Mouse (Mus musculus) hindlimb bud, embryonic 11.5 days (tissue): ENCODE data around the gene Smyd3.

Source experiments
- DNase-seq: peaks from one replicate; pipeline ENCODE4 v3.0.0-alpha.2; 2012; ENCODE audit warnings: low read depth, low spot score; ENCODE audit errors: extremely low spot score

The Smyd3 gene

GRCm38 (mm10) chr1:179517713-179518465, at the start of gene Smyd3:
TSS of gene Smyd3 (minus strand) at chr1:179518041.
- DNase-seq: peak; percentile 61

GRCm38 (mm10) chr1:179567558-179567957, 49.7 kb upstream of the Smyd3 start:
- DNase-seq: no peak

GRCm38 (mm10) chr1:179563926-179564325, 46.1 kb upstream of the Smyd3 start:
- no peak for DNase-seq

- no peak for DNase-seq
These were observed 45.4 kb upstream of the Smyd3 start for GRCm38 (mm10) chr1:179563211-179563610.

- DNase-seq: no peak
These were observed 43.1 kb upstream of the Smyd3 start for GRCm38 (mm10) chr1:179560845-179561430.

DNA sequence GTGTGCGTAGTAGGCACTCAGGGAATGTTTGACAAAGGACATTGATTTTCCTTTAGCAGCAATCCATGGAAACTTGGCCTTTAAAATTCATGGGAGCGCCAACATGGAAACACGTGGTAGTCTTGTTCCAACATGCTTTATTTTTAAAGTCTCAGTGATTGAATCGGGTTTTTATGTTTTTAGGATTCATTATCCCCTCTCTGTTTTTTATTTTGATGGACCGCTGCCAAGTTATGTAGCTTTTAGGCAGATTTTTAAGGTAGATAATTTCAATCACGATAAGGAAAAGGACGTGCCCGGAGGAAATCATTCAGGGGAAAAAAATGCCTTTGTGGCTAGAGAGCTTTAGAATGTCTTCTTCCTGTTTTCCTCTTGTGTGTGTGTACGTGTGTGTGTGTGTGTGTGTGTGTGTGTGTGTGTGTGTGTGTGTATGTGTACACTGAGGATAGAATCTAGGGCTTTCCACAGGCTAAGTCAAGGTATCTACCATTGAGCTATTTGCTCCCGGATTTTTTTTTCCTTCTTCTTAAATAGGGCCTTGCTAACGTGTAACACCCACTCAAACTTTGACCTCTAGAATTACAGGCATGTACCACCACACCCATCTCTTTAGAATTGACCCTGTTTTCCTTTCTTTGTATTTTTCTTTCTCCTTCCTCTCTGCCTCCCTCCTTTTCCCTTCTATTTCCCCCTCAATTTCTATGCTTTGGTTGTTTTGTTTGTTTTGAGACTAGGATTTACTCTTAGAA, 41.8 kb upstream of the Smyd3 start:
- DNase-seq: no peak

- DNase-seq: no peak
These were observed 39.1 kb upstream of the Smyd3 start for GRCm38 (mm10) chr1:179556921-179557320.

DNA sequence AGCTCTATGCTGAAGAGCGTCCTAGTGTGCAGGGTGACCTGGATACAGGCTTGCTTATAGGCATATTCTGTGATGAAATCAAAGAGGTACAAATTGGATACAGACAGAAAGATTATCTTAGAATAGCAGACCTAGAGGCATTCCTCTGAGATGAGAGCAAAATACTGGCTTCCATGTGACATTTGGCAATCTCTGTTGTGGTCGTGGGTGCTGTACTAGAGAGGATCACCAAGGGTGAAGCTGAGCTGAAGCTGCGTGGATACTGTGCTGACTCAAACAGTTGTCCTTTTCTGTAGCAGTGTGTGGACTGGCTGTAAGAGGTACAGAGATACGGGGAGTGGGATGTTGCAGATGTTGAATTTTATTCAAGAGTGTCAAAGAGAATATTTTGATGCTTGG, 36.1 kb upstream of the Smyd3 start:
- no peak for DNase-seq

DNA sequence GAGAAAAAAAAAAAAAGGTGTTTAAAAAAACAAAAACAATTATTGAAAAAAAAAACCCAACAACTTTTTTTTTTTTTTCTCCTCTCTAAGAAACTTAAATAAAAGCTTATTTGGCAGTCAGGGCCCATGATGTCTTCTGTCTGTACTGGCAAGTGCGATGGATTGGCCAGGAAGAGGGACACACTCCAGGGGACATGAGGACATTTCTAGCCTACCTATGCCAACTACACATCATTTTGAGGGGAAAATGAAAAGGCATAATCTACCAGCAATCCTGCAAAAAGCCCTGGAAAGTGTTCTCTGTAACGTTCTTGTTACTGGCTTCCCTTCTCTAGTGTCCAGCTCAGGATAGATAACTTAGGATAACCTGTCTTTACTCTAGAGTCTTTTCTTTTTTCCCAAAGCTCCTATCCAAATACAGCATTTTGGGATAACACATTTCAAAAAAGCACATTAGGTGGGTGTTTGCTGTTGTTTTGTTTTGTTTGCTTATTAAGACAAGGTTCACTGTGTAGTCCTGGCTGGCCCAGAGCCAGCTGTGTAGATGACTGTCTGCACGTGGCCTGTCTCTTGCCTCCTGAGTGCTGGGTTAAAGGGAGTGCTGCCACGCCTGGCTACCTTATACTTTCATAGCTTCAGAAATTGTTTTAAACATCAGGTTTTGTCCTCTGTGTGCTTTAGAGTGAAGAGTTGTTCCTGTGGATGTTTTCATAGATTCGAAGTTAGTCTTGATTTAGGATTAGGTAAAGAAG, 35.5 kb upstream of the Smyd3 start:
- DNase-seq: no peak

- DNase-seq: no peak
These were observed 34.9 kb upstream of the Smyd3 start for GRCm38 (mm10) chr1:179552751-179553150.

DNA sequence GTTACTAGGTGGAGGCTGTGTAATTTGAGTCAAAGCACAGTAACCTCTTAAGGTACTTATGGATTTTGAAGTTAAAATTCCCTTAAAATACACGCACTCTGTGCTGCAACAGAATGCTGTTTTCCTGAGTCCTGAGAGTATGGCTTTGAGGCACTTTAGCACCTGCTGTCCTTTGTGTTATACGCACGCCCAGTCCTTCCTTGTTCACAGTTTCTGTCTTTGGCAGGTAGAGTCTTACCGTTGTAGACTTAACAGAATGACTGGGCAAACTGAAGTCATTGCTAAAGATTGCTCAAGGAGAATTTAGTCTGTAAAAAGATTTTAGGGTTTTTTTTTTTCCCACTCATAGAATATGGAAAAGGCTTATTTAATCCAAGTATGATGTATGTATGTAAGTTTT, 34.1 kb upstream of the Smyd3 start:
- no peak for DNase-seq

- DNase-seq: no peak
These were observed 33.5 kb upstream of the Smyd3 start for GRCm38 (mm10) chr1:179551336-179551735.

GRCm38 (mm10) chr1:179548996-179549752, 31.3 kb upstream of the Smyd3 start:
- DNase-seq: no peak

DNA sequence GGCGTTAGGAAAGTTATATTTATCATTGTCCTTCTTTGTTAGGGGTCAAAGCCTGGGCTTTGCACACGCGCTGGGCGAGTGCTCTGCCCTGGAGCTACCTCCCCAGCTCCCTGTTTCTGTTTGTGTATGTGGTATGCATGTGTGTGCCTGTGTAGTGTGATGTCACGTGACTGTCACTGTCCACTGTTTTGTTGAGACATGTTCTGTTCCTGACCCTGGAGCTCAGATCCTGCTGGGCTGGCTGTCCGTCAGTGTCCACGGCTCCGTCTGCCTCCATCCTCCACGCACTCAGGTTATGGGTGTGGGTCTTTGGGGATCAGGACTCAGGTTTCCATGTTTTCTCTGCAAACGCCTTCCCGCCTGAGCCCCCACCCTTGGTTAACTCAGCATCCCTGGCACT, 30.4 kb upstream of the Smyd3 start:
- DNase-seq: no peak

- DNase-seq: no peak
These were observed 29.3 kb upstream of the Smyd3 start for GRCm38 (mm10) chr1:179547176-179547575.

DNA sequence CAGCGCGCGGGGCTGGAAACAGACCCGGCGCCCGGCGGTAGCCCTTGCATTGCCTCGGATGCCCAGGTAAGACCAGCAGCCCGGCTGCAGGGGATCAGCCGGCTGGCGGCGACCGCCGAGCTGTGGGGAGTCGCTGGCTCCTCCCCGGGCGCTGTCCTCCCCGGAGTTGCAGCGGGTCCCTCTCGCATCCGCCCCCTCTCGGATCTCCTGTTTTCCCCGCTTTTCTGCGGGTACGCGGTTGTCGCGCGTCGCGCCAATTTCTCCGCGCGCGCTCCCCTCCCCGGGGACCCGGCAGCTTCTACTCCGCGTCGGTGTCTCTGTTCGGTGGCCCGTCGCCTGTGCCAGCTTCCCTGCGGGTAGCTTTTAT, 28.7 kb upstream of the Smyd3 start:
- no peak for DNase-seq

DNA sequence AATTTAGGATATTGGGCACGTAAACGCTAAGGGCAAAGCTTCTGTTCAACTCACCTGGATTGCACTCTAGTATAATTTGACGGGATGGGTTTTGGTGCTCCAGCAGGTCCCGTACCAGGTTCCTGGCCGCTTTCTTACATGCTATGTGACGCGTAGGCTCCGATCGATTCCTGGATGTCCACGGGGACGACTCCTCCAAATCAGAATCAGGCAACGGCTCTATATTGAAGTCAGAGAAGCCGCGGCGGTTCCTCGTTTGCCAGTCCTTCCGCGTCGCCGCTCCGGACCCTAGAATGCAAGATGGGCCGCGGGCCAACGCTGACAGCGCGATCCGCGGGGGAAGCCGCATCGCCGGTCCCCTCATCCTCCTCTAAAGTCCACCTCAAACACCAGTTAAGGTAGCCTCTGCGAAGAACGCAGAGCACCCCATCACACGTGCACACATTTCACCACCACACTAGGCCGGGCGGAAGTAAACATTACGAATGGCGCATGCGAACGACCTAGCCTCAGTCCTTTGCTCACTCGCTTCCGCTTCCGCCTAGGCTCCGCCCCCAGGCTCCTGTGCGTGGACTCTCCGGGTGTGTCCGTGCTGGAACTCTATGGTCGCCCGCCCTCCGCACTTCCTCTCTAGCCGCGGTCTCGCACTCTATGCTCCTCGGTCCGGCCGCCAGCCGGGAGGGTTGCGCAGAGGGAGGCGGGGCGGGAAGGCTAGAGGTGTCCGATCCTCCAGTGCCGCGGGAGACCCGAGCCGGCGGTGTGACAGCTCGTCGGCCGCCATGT, 28.1 kb upstream of the Smyd3 start, which contains the start of the genes Tfb2m and Cnst:
TSS of gene Tfb2m (minus strand) at position 500 of the 783 bp plus-strand sequence.
TSS of gene Cnst (plus strand) at position 603 of the 783 bp plus-strand sequence.
- peak; percentile 94 for DNase-seq

- DNase-seq: no peak
These were observed 23.7 kb upstream of the Smyd3 start for GRCm38 (mm10) chr1:179541502-179541901.

DNA sequence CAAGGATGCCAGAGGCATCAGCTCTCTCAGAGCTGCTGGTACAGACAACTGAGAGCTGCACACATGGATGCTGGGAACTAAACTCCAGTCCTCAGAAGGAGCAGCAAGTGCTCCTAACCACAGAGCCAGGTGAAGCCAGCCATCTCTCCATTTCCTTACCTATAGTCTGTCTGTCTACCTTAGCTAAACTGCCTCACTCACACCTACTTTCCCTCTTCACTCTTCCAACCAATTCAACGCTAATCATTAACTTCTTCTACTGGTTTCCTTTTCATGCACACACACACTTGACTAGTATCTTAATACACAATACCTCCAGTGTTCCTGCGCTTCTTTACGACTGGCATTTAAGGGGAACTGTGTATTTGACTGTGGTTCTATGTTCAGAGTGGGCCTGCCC, 22.0 kb upstream of the Smyd3 start:
- no peak for DNase-seq

GRCm38 (mm10) chr1:179539054-179539453, 21.2 kb upstream of the Smyd3 start:
- no peak for DNase-seq
